Mouse (Mus musculus) cerebellum, postnatal 4 days (tissue): ENCODE data around the gene Snd1.

ENCODE experiments used
- DNase-seq, 2 experiments: peaks; one replicate each; pipeline ENCODE4 v3.0.0; 2022; ENCODE audit warnings: low spot score in 2 of 2, mixed read lengths in 1 of 2

Gene Snd1

GRCm38 (mm10) chr6:28474839-28475238 is at the start of gene Snd1:
Gene Snd1 (plus strand): TSS chr6:28475139.
- no peak for DNase-seq

GRCm38 (mm10) chr6:28427096-28427839 is 47.7 kb upstream of the Snd1 start, which contains the start of gene Fscn3:
Gene Fscn3 (plus strand): TSS chr6:28427789.
- DNase-seq, result no peak

GRCm38 (mm10) chr6:28428290-28428689 is 46.6 kb upstream of the Snd1 start, which contains the start of gene Gcc1:
Gene Gcc1 (minus strand): TSS chr6:28428390.
- DNase-seq, result no peak

GRCm38 (mm10) chr6:28429870-28430269 is 45.1 kb upstream of the Snd1 start:
- DNase-seq, result no peak

- DNase-seq, result no peak
Measured at GRCm38 (mm10) chr6:28430795-28431537, 44.0 kb upstream of the Snd1 start.

GRCm38 (mm10) chr6:28431538-28431855 is 43.4 kb upstream of the Snd1 start:
- DNase-seq, result no peak

- DNase-seq, result no peak
Measured at GRCm38 (mm10) chr6:28447937-28448336, 27.0 kb upstream of the Snd1 start.

GRCm38 (mm10) chr6:28449253-28449652 is 25.7 kb upstream of the Snd1 start, which contains the start of gene Pax4:
Gene Pax4 (minus strand): TSS chr6:28449353.
- DNase-seq, result no peak

- no peak for DNase-seq
Measured at GRCm38 (mm10) chr6:28450481-28450880, 24.5 kb upstream of the Snd1 start.

- DNase-seq, result no peak
Measured at GRCm38 (mm10) chr6:28450977-28451376, 24.0 kb upstream of the Snd1 start.

- no peak for DNase-seq
Measured at GRCm38 (mm10) chr6:28459221-28459668, 15.7 kb upstream of the Snd1 start.

- peak; percentile 47 to 63 for DNase-seq
Measured at GRCm38 (mm10) chr6:28460534-28460933, 14.4 kb upstream of the Snd1 start.

GRCm38 (mm10) chr6:28464630-28465029 is 10.3 kb upstream of the Snd1 start:
- no peak for DNase-seq

- no peak for DNase-seq
Measured at GRCm38 (mm10) chr6:28470017-28470602, 4.8 kb upstream of the Snd1 start.

GRCm38 (mm10) chr6:28470621-28471020 is 4.3 kb upstream of the Snd1 start:
- DNase-seq, result no peak

GRCm38 (mm10) chr6:28471284-28472035 is 3.5 kb upstream of the Snd1 start:
- DNase-seq, result no peak

GRCm38 (mm10) chr6:28474211-28474610 is 728 bp upstream of the Snd1 start:
- DNase-seq, result no peak

- DNase-seq, result peak; percentile 82 to 92
Measured at GRCm38 (mm10) chr6:28479865-28480751, 5.2 kb downstream of the Snd1 start.

- no peak for DNase-seq
Measured at GRCm38 (mm10) chr6:28480752-28481492, 6.0 kb downstream of the Snd1 start.

GRCm38 (mm10) chr6:28482711-28483315 is 7.9 kb downstream of the Snd1 start:
- no peak for DNase-seq
